Mouse (Mus musculus) myocyte (in vitro differentiated cells): ENCODE results near the gene Pth1r.

Experiments used
- CEBPB ChIP-seq: IDR thresholded peaks from 2 replicates; pipeline ENCODE4 v1.6.1; 2011; ENCODE audit warnings: mild to moderate bottlenecking, moderate library complexity; ENCODE audit not compliant: poor library complexity, insufficient read depth, severe bottlenecking
- E2F4 ChIP-seq: IDR thresholded peaks from one replicate; pipeline ENCODE4 v1.6.1; 2011; ENCODE audit warnings: mild to moderate bottlenecking, control low read depth, moderate library complexity; ENCODE audit not compliant: insufficient read depth
- MAX ChIP-seq: IDR thresholded peaks from one replicate; pipeline ENCODE4 v1.6.1; 2011; ENCODE audit warnings: low read depth, mild to moderate bottlenecking, control low read depth
- MYOG ChIP-seq, 3 experiments: IDR thresholded peaks; one replicate each; pipeline ENCODE4 v1.6.1; 2011; ENCODE audit warnings: control low read depth in 2 of 3, low read depth in 2 of 3, mild to moderate bottlenecking in 2 of 3; ENCODE audit not compliant: insufficient read length in 2 of 3, control insufficient read depth in 1 of 3, insufficient read depth in 1 of 3
- POLR2A ChIP-seq: IDR thresholded peaks from one replicate; pipeline ENCODE4 v1.6.1; 2011; ENCODE audit warnings: low read depth, mild to moderate bottlenecking, control low read depth, moderate library complexity; ENCODE audit not compliant: insufficient read length
- POLR2AphosphoS2 ChIP-seq: IDR thresholded peaks from one replicate; pipeline ENCODE4 v1.6.1; 2011; ENCODE audit warnings: low read depth, control low read depth; ENCODE audit not compliant: insufficient read length
- TCF12 ChIP-seq: IDR thresholded peaks from one replicate; pipeline ENCODE4 v1.6.1; 2011; ENCODE audit warnings: mild to moderate bottlenecking, control low read depth; ENCODE audit not compliant: poor library complexity, insufficient read depth, severe bottlenecking
- TCF3 ChIP-seq: IDR thresholded peaks from one replicate; pipeline ENCODE4 v1.6.1; 2011; ENCODE audit warnings: low read depth, control low read depth; ENCODE audit not compliant: insufficient read length

DNA sequence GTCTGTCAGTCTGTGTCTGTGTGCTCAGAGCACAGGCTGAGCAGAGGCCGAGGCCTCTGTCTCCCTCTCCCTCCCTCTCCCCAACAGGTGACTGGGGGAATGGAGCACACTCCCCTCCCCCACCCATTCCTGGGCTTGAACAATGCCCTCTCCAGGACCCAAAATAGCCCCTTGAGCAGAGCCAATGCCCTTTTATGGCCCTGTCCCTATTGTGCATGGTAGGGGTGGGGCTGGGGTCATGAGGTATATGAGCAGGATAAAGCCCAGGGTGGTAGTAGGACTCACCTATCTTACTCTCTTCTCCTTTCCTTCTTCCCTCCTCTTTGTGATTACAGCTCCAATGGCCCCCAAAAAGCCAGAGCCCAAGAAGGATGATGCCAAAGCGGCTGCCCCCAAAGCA lies 16.5 kb upstream of the Pth1r start:
- TF ChIP-seq CEBPB (no peak), POLR2AphosphoS2 (no peak), POLR2A (no peak), E2F4 (no peak), MYOG (IDR thresholded peaks at IDR 0.05; ENCODE audit: control insufficient read depth in 1 of 3, insufficient read depth in 1 of 3, insufficient read length in 2 of 3, low read depth in 2 of 3) (no peak), TCF12 (no peak), MAX (no peak), TCF3 (no peak)
